8 mouse cellular contexts compared by ENCODE assay signal in the genomic region with DNA sequence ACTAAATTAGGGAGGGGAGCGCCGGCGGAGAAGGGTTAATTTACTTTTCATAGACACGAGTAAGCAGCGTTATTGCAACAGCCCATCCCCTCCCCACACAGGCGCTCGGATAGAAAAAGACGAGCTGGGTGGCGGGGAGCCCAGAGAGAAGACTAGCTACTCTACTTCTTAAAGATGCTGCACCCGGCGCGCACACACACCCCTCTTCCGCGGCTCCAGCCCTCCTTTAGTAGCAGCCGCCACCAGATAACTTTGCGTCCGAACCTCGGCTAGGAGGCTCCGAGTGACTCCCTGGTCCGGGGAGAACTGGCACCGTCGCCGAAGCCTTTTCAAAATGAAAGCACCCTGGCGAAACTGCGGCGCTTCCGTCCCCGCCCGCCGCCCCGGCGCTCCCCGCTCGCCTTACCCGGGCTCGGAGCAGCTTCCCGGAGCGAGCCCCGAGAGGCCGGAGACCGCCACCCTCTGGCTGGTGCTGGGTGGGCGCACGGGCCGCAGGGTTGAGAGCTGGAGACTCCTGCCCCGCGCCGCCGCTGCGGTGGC. TPM values are rescaled to one million over a fixed set of nuclear protein-coding genes. Genes with fewer than 3 reads are reported as not detected.
A peak's percentile ranks its signal among the peaks of the same experiment; 100 is the strongest.
DNase-seq lines count a peak whose midpoint lies in the region; ATAC-seq and TF ChIP-seq lines count a peak whose summit lies in the region.

No protein-coding gene starts in this region.

- no peak for TF ChIP-seq POLR2A in limb, embryonic 14.5 days (IDR thresholded peaks at IDR 0.05; ENCODE audit: borderline replicate concordance, extremely low read depth, insufficient read depth, insufficient read length)

- H3K4me2 ChIP-seq in forebrain, embryonic 11.5 days (ENCODE audit: low read depth, low read length, severe bottlenecking): peak overlapping the region; percentile 99
- peak overlapping the region; percentile 96 for H3K4me2 ChIP-seq in limb, embryonic 14.5 days (replicated peaks; ENCODE audit: low read depth, low read length, severe bottlenecking)
- H3K4me2 ChIP-seq in midbrain, embryonic 13.5 days (replicated peaks): peak overlapping the region; percentile 99

- no peak overlapping the region for H3K27ac ChIP-seq in forebrain, embryonic 11.5 days (ENCODE audit: low read depth, low read length)
- H3K27ac ChIP-seq in limb, embryonic 14.5 days (replicated peaks; ENCODE audit: low read depth, low read length): no peak overlapping the region
- peak overlapping the region; percentile 84 for H3K27ac ChIP-seq in midbrain, embryonic 13.5 days

- no peaks in the 10 kb centered on the region for H3K36me3 ChIP-seq in E14TG2a.4 (ENCODE audit: insufficient read depth, low read length)
- no peaks in the 10 kb centered on the region for H3K36me3 ChIP-seq in forebrain, embryonic 11.5 days (ENCODE audit: control insufficient read depth, insufficient read depth, low read length)
- no peaks in the 10 kb centered on the region for H3K36me3 ChIP-seq in limb, embryonic 14.5 days (ENCODE audit: control insufficient read depth, insufficient read depth, low read length)
- no peaks in the 10 kb centered on the region for H3K36me3 ChIP-seq in midbrain, embryonic 13.5 days
- H3K36me3 ChIP-seq in splenic B cell, adult 2 months (ENCODE audit: control insufficient read depth, insufficient read depth, low read length, poor library complexity, severe bottlenecking): no peaks in the 10 kb centered on the region

- H3K9ac ChIP-seq in forebrain, embryonic 11.5 days (ENCODE audit: low read length): peak overlapping the region; percentile 65
- H3K9ac ChIP-seq in limb, embryonic 14.5 days (ENCODE audit: low read depth, low read length, severe bottlenecking): peak overlapping the region; percentile 32
- H3K9ac ChIP-seq in midbrain, embryonic 13.5 days (replicated peaks): peak overlapping the region; percentile 77

- TF ChIP-seq CTCF in E14TG2a.4 (conservative IDR thresholded peaks at IDR 0.05; ENCODE audit: low read length): no peak

- no peak for ATAC-seq in forebrain, embryonic 11.5 days (replicated peaks; ENCODE audit: low FRiP score)
- no peak for ATAC-seq in limb, embryonic 14.5 days (ENCODE audit: low FRiP score, low read depth)
- ATAC-seq in midbrain, embryonic 13.5 days: peak; percentile 34

- peak; percentile 15 for DNase-seq in T-cell, adult 2 months (ENCODE audit: low spot score)
- DNase-seq in forebrain, embryonic 11.5 days (ENCODE audit: low spot score): no peak
- peak; percentile 65 for DNase-seq in heart, postnatal 4 days
- no peak for DNase-seq in limb, embryonic 14.5 days (ENCODE audit: low spot score)
- DNase-seq in splenic B cell, adult 2 months (ENCODE audit: low read depth, low spot score): peak; percentile 44
- DNase-seq in layer of hippocampus, postnatal 25 days (ENCODE audit: extremely low spot score in 1 of 2, low spot score in 1 of 2): no peak

- WGBS in forebrain, embryonic 11.5 days: 0% methylated on average over 47 of the region's 49 CpGs
- under 1% methylated on average over 49 of the region's 49 CpGs for WGBS in limb, embryonic 14.5 days
- WGBS in midbrain, embryonic 13.5 days: under 1% methylated on average over 44 of the region's 49 CpGs

- H3K4me1 ChIP-seq in E14TG2a.4 (replicated peaks; ENCODE audit: low read depth, low read length): peaks cover 57% of the 10 kb centered on the region
- H3K4me1 ChIP-seq in forebrain, embryonic 11.5 days (replicated peaks; ENCODE audit: control insufficient read depth, insufficient read depth, low read length): peaks cover 33% of the 10 kb centered on the region
- peaks cover 23% of the 10 kb centered on the region; the same call in 1 of the 2 replicates for H3K4me1 ChIP-seq in limb, embryonic 14.5 days (ENCODE audit: control insufficient read depth, insufficient read depth, low read length)
- H3K4me1 ChIP-seq in midbrain, embryonic 13.5 days (replicated peaks): peaks cover 84% of the 10 kb centered on the region

- H3K9me3 ChIP-seq in E14TG2a.4 (ENCODE audit: low read length): no peaks in the 10 kb centered on the region
- no peaks in the 10 kb centered on the region for H3K9me3 ChIP-seq in forebrain, embryonic 11.5 days (ENCODE audit: control insufficient read depth, low read length)
- H3K9me3 ChIP-seq in limb, embryonic 14.5 days (ENCODE audit: control insufficient read depth, low read length): no peaks in the 10 kb centered on the region
- H3K9me3 ChIP-seq in midbrain, embryonic 13.5 days: no peaks in the 10 kb centered on the region

- H3K27me3 ChIP-seq in E14TG2a.4 (ENCODE audit: insufficient read depth, low read length): peaks cover 99% of the 10 kb centered on the region
- peaks cover 57% of the 10 kb centered on the region for H3K27me3 ChIP-seq in forebrain, embryonic 11.5 days (ENCODE audit: control insufficient read depth, insufficient read depth, low read length)
- H3K27me3 ChIP-seq in limb, embryonic 14.5 days (ENCODE audit: control insufficient read depth, insufficient read depth, low read length): peaks cover 73% of the 10 kb centered on the region
- peaks cover 62% of the 10 kb centered on the region for H3K27me3 ChIP-seq in midbrain, embryonic 13.5 days
- peaks cover 2% of the 10 kb centered on the region; the same call in 1 of the 2 replicates for H3K27me3 ChIP-seq in splenic B cell, adult 2 months (ENCODE audit: control insufficient read depth, insufficient read depth, low read length, poor library complexity, severe bottlenecking)

- peak overlapping the region; percentile 79 for H3K4me3 ChIP-seq in E14TG2a.4 (replicated peaks; ENCODE audit: low read length)
- H3K4me3 ChIP-seq in forebrain, embryonic 11.5 days (ENCODE audit: low read depth, low read length): peak overlapping the region; percentile 60
- H3K4me3 ChIP-seq in limb, embryonic 14.5 days (replicated peaks; ENCODE audit: low read length): peak overlapping the region; percentile 49
- peak overlapping the region; percentile 65 for H3K4me3 ChIP-seq in midbrain, embryonic 13.5 days (replicated peaks)

RNA-seq across cellular contexts. Expression of gene Ntng2, which starts 0.7 kb away (rescaled TPM):
- 1.6 and 2.4 TPM in 2 replicates for polyA plus RNA-seq in forebrain, embryonic 11.5 days (2014; fragmentation: Nextera tagmentation; extraction: Ambion mirVana)
- 1 to 10 TPM; 1.7 to 1.8 TPM for total RNA-seq in heart, postnatal 4 days (2021)
- polyA plus RNA-seq in limb, embryonic 14.5 days (2012; rRNA removed): 3.3 and 3.8 TPM in 2 replicates
- polyA plus RNA-seq in limb, embryonic 14.5 days (2014; fragmentation: Nextera tagmentation; extraction: Ambion mirVana): 0.26 and 1.00 TPM in 2 replicates
- polyA plus RNA-seq in midbrain, embryonic 13.5 days (2015; fragmentation: Nextera tagmentation; extraction: Ambion mirVana): 11.8 and 15.6 TPM in 2 replicates
- 100 to 1,000 TPM in 1 of 2 experiments, 10 to 100 TPM in 1; 94.0 to 109 TPM for total RNA-seq in layer of hippocampus, postnatal 25 days (2021)

Comparison
In these comparisons a context has a peak if more than half of its experiments do, and no peak if none do; other contexts are left out.
1. DNase-seq: peak in T-cell, adult 2 months (single experiment), heart, postnatal 4 days (single experiment) and splenic B cell, adult 2 months (single experiment); none in forebrain, embryonic 11.5 days (single experiment), limb, embryonic 14.5 days (single experiment) and layer of hippocampus, postnatal 25 days (0 of 2).
2. Peak in every context shown above with its lines, with median percentiles within 50 percentile points of each other: H3K4me3 ChIP-seq, H3K4me2 ChIP-seq and H3K9ac ChIP-seq.